Mouse (Mus musculus): ENCODE results near the gene Rhbdf1.
"Not testable (repeated sequence)": the region's sequence is repeated elsewhere in the genome, so short reads cannot be mapped to it uniquely, and the experiment has no call there.

Rhbdf1 gene

GRCm38 (mm10) chr11:32221225-32221950, 712 bp downstream of the Rhbdf1 start:
- peak in 1 of 2 experiments; percentile 75 for DNase-seq (ENCODE audit: low spot score in 2 of 2)

GRCm38 (mm10) chr11:32220607-32221224, 1.4 kb downstream of the Rhbdf1 start:
- DNase-seq (ENCODE audit: low spot score in 2 of 2): no peak

DNA sequence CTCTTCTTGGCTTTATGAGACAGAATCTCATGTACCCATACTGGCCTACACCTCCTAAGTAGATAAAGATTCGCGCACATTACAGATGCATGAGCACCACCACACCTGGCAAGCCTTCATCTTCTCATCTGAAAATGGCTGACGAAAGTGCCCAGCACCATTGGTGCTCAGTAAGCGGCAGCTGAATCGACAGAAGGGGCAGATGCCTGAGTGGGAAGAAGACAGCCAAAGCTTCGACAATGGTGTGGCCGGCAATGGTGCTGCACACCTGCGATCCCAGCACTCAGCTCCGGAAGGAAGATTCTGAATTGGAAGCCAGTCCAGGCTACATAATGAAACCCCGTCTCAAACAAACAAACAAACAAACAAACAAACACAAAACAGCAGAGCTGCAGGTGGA, 2.8 kb downstream of the Rhbdf1 start:
- no peak for DNase-seq (ENCODE audit: low spot score in 2 of 2)

GRCm38 (mm10) chr11:32218501-32219050, 3.5 kb downstream of the Rhbdf1 start:
- DNase-seq (ENCODE audit: low spot score in 2 of 2): no peak

GRCm38 (mm10) chr11:32216851-32217250, 5.2 kb downstream of the Rhbdf1 start:
- DNase-seq (ENCODE audit: low spot score in 2 of 2): peak; percentile 77 to 92

DNA sequence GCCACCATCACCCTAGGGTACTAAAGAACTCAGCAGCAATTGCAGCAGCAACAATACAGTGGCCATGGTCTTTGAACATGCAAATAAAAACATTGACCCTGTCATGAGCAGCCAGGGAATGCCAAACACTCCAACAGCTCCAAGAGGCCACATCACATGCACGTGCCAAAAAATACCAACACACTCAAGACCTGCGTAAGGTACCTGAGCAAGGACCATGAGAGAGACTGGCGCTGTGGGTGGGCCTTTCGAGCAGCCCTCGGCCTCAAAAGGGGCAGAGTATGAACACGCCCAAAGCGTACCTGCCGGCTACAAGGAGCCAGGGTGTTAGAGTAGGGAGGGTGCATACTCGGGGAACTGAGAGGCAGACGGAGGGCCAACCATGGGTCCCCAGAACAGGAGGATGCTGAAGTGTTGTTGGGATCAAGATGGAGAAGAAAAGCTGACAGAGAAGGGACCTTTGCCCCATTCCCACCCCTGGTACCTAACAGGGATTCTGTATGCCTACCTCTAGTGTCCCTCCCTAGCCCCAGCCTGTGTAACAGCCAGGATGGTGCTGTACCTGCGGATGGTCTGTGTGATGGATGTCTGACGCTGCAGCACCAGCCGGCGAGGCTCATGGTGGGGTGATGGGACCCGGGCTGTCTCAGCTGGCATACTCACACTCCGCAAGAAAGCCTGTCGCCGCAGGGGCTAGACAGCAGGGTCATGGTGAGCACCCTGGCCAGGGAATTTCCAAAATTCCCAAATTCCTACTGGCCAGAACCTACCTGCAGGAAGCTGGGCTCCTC, 6.5 kb downstream of the Rhbdf1 start:
- DNase-seq (ENCODE audit: low spot score in 2 of 2): no peak

GRCm38 (mm10) chr11:32210623-32211022, 11.5 kb downstream of the Rhbdf1 start:
- DNase-seq (ENCODE audit: low spot score in 2 of 2): no peak

- peak; percentile 96 to 97 for DNase-seq (ENCODE audit: low spot score in 2 of 2)
These were observed 16.8 kb downstream of the Rhbdf1 start, which contains the start of gene Snrnp25 for GRCm38 (mm10) chr11:32205058-32205873. Gene Snrnp25 (plus strand): TSS chr11:32205415.

DNA sequence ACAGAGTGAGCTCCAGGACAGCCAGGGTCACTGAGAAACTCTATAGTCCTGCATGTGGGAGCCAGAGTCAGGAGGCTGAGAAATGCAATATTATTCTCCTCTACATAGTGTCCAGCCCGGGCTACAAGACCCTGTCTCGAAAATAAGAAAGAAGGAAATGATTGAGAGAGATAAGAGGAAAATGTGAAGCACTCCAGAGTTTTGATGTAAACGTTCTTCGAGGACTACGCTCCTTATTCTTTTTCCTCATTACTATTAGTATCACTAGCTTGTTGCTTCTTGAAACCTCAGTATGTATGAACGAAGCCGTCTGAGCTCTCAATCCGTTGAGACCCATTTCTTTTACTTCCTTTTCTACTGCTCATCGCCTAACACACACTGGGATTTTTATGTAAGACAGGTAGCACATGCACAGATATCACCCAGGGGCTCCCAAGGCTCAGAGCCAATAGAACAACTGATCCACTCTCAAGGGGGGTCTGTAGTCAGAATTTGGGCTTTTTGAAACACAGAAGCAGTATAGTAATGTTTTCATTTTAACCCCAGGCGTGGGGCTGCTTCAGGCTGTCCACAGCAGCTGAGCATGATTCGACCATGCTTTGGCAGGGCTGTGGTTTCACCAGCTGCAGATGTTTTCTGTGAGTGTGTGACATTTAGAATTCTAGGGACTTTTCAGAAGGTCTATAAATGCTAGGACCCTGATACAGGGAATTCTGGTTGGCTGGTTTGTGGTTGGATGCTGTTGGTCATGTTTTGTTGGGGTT, 20.0 kb downstream of the Rhbdf1 start:
- no peak for DNase-seq (ENCODE audit: low spot score in 2 of 2)

DNA sequence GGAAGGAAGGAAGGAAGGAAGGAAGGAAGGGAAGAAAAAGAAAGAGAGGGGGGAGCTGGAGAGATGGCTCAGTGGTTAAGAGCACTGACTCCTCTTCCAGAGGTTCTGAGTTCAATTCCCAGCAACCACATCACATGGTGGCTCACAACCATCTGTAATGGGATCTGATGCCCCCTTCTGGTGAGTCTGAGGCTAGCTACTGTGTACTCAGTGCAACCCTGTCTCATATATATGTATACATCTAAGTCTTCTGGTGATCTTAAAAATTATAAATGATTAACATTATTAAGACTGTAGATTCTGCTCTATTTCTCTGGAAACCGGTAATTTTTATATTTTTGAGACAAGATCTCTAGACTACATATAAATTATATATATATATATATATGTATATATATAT, 21.1 kb downstream of the Rhbdf1 start:
- DNase-seq (ENCODE audit: low spot score in 2 of 2): not testable (repeated sequence)

DNA sequence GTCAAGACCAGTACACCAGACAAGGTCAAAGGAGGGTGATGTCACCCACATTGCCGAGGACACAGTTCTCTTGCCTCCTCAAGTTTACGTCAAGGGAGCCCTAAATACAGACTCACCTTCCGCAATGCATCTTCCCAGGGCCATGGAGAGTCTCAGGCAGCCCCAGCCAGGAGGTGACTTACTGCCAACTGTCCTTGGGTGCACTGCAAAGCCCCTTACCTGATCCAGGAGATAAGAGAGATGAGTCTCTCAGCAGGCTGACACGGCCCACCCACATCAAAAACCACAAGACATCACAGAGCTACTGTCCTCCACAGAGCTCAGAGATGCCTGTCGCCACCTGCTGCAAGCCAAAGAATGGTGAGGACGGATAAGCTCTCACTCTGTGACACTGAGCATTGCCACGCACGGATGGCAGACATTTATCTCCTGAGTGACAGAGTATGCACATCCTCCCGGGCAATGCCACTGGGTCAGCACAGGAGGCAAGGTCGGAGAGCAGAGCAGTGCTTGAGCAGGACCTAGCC, 22.0 kb downstream of the Rhbdf1 start, which contains the start of gene Il9r:
Gene Il9r, minus strand, starts transcription at position 205 of the 527 bp plus-strand sequence.
- no peak for DNase-seq (ENCODE audit: low spot score in 2 of 2)

DNA sequence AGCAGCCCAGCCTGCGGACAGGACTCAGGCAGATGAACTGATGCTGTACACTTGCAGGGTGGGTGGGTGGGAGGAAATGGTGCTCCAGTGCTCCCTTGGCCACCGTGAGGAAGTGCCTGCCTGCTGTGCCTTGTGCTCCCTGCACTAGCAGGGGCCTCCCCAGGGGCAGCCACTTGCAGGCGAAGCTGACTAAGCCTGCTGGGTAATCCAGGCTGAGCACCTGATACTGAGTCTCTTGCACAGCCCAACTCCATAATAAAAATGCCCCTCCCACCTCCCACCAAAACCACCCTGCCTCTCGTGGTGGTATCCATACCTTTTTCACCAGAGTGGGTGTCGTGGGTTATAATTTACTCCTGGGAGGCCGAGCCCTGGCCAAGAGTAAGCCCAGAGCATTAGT, 22.9 kb downstream of the Rhbdf1 start:
- DNase-seq (ENCODE audit: low spot score in 2 of 2): no peak

GRCm38 (mm10) chr11:32198256-32198955, 23.7 kb downstream of the Rhbdf1 start:
- DNase-seq (ENCODE audit: low spot score in 2 of 2): no peak

DNA sequence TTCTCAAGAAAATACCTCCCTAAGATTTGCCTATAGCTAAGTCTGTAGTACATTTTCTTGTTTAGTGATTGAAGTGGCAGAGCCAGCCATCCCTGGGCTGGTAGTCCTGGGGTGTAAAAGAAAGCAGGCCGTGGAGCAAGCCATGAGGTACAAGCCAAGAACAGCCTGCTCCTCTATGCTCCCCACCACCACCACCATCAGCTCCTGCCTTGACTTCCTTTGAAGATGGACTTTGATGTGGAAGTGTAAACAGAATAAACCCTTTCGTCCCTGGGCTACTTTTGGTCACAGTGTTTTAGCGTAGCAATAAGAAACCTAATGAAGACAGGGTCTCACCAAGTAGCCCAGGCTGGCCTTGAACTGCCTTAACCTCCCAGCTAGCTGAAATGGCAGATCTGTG, 24.3 kb downstream of the Rhbdf1 start:
- DNase-seq (ENCODE audit: low spot score in 2 of 2): no peak

GRCm38 (mm10) chr11:32196727-32197126, 25.4 kb downstream of the Rhbdf1 start:
- no peak for DNase-seq (ENCODE audit: low spot score in 2 of 2)

GRCm38 (mm10) chr11:32195867-32196540, 26.1 kb downstream of the Rhbdf1 start:
- DNase-seq (ENCODE audit: low spot score in 2 of 2): peak in 1 of 2 experiments; percentile 64

DNA sequence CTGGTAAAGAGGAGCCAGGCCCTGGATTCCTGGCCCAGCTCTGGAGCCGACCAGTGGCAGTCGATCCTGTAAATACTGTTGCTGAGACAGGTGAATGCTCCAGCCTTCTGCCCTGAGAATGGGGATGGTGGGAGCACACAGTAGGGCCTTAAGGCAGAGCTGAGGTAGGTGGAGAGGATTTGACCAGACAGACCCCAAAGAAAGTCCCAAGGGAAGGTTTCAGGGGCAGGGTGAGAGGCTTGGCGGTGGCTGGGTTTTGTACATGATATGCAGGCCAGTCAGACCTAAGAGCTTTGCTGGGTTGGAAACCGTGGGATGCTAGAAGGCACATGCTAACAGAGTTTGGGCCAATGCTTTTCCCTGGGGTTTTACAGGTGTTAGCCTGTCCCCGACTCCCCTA, 27.5 kb downstream of the Rhbdf1 start:
- DNase-seq (ENCODE audit: low spot score in 2 of 2): no peak

GRCm38 (mm10) chr11:32194086-32194485, 28.0 kb downstream of the Rhbdf1 start:
- no peak for DNase-seq (ENCODE audit: low spot score in 2 of 2)

GRCm38 (mm10) chr11:32193156-32193555, 28.9 kb downstream of the Rhbdf1 start:
- DNase-seq (ENCODE audit: low spot score in 2 of 2): no peak

Data from spleen, postnatal 4 days (tissue).